Mouse (Mus musculus) heart, postnatal 0 days (tissue): ENCODE measurements at regions not wholly inside any gene's neighbourhood (a gene's known extent, or its start where the extent isn't known, plus 50 kb on each side); places are given as distances from the start of the nearest gene placed in this dataset.

Experiments
- CTCF ChIP-seq: IDR thresholded peaks from 2 replicates; pipeline ENCODE4 v1.5.1; 2016; ENCODE audit warnings: antibody characterized with exemption, control low read depth, low read depth
- EP300 ChIP-seq: IDR thresholded peaks from 2 replicates; pipeline ENCODE4 v1.6.1; 2016; ENCODE audit warnings: antibody characterized with exemption, low read depth

DNA sequence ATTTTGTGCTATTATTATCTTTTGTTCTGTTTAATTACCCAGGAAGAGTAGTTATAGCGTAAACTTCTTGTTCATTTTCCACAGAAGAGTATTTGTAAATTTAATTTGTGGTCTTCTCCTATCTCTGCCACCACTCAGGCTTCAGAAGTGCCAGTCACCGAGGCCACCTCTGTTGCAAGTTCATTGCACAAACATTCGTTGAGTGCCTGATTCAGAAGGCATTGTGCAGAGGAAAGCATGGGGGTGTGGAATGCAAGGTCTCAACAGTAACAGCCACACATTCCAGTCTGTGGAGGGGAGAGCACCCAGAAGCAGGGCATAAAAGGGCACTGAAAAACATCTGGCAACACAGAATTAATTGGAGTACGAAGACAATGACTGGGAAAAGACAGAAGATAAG is 1268.9 kb downstream of the Gm37988 start:
- TF ChIP-seq EP300 (no peak), CTCF (no peak)
